Mouse (Mus musculus): ENCODE results near the gene Hmgcll1. TPM values are rescaled to one million over a fixed set of nuclear protein-coding genes. Genes with fewer than 3 reads are reported as not detected.

Hmgcll1 gene
- total and polyA plus RNA-seq, 2 experiments from 2014 or later = 18.9 to 32.4 TPM

DNA sequence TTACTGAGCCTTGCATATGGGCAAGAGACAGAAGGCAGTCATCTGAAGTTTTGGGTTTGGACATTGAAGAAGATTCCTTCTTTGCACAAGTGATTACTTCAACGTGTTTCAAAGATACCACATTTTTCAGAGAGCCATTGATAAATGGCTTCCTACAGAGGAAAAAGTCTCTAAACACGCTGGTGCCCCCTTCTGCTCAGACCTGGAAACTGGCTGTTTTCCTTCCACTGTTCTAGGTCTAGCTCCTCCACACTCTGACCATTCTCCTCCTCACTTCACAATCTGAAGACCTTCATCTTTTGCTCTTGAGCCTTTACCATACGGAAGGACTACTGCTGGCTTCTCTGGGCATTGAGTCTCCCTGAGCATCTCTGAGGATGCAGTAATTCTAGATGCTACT, 153.7 kb downstream of the Hmgcll1 start:
- Histone ChIP-seq H3K27me3 (ENCODE audit: insufficient read depth, low read length) (no peaks in the 10 kb centered on the region), H3K9ac (replicated peaks; ENCODE audit: low read length, poor library complexity, severe bottlenecking) (no peak overlapping the region), H3K9me3 (ENCODE audit: low read length) (no peaks in the 10 kb centered on the region), H3K4me1 (ENCODE audit: insufficient read depth, low read length) (no peaks in the 10 kb centered on the region), H3K4me3 (ENCODE audit: low read depth, low read length) (no peak overlapping the region), H3K27ac (ENCODE audit: low read depth, low read length) (no peak overlapping the region), H3K4me2 (ENCODE audit: low read depth, low read length, poor library complexity, severe bottlenecking) (no peak overlapping the region), H3K36me3 (ENCODE audit: insufficient read depth, low read length) (no peaks in the 10 kb centered on the region)
- 56% methylated on average over 3 of the region's 3 CpGs for WGBS
- DNase-seq (ENCODE audit: low spot score) (no peak), ATAC-seq (ENCODE audit: low FRiP score) (no peak)
- TF ChIP-seq CTCF (IDR thresholded peaks at IDR 0.05) = no peak

DNA sequence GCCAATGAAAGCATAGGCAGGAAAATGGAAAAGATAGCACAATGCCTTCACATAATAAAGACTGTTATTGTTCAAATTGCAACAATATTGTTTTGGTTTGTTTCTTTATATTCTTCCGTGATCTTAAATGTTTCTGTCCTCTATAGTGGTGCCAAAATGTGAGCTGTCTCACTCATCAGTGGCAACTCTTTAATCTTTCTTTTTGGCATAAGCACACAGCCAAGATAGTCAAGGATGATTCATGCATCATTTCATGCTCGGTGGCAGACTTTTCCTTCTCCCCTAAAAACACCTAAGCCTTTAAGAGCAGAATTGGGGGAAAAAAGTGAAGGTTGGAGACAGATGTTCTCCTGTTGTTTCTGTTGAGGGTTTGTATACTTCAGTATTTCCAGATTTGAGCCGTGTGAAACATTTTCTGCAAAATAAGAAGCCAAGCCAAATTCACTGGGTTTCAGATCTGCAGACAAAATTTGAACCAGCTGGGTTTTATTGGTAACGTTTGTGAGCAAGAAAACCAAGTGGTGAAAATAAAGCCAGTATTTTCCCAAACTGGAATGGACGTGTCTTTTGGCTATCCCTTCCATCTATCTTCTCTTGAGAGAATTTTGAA, 158.1 kb downstream of the Hmgcll1 start:
- ATAC-seq (ENCODE audit: low FRiP score) = no peak
- 84% methylated on average over 5 of the region's 5 CpGs for WGBS
- no peak for TF ChIP-seq CTCF (IDR thresholded peaks at IDR 0.05)

GRCm38 (mm10) chr9:76179221-76179620, 164.6 kb downstream of the Hmgcll1 start:
- Histone ChIP-seq H3K36me3 (ENCODE audit: insufficient read depth, low read length) (no peaks in the 10 kb centered on the region), H3K4me2 (ENCODE audit: low read depth, low read length, poor library complexity, severe bottlenecking) (no peak overlapping the region), H3K4me1 (ENCODE audit: insufficient read depth, low read length) (no peaks in the 10 kb centered on the region), H3K27ac (ENCODE audit: low read depth, low read length) (no peak overlapping the region), H3K27me3 (ENCODE audit: insufficient read depth, low read length) (no peaks in the 10 kb centered on the region), H3K4me3 (ENCODE audit: low read depth, low read length) (no peak overlapping the region), H3K9ac (replicated peaks; ENCODE audit: low read length, poor library complexity, severe bottlenecking) (no peak overlapping the region), H3K9me3 (ENCODE audit: low read length) (no peaks in the 10 kb centered on the region)
- ATAC-seq (ENCODE audit: low FRiP score) (no peak), DNase-seq (ENCODE audit: low spot score) (no peak)
- TF ChIP-seq CTCF (IDR thresholded peaks at IDR 0.05) = no peak

More for the DNA sequence above, 158.1 kb downstream of the Hmgcll1 start:
- no peaks in the 10 kb centered on the region for H3K36me3 ChIP-seq (ENCODE audit: insufficient read depth, low read length)
- H3K4me2 ChIP-seq (ENCODE audit: low read depth, low read length, poor library complexity, severe bottlenecking) = no peak overlapping the region
- no peaks in the 10 kb centered on the region for H3K4me1 ChIP-seq (ENCODE audit: insufficient read depth, low read length)
- H3K27me3 ChIP-seq (ENCODE audit: insufficient read depth, low read length) = no peaks in the 10 kb centered on the region
- no peak for DNase-seq (ENCODE audit: low spot score)
- no peaks in the 10 kb centered on the region for H3K9me3 ChIP-seq (ENCODE audit: low read length)
- H3K9ac ChIP-seq (replicated peaks; ENCODE audit: low read length, poor library complexity, severe bottlenecking) = no peak overlapping the region
- H3K27ac ChIP-seq (ENCODE audit: low read depth, low read length) = no peak overlapping the region
- no peak overlapping the region for H3K4me3 ChIP-seq (ENCODE audit: low read depth, low read length)

Other genes with a start within 250 kb of the Hmgcll1 start
- gene Bmp5, start 239.5 kb upstream of the Hmgcll1 start, total RNA-seq (2014; rRNA removed) = 2.8 and 3.0 TPM in 2 replicates
- gene Bmp5, start 239.5 kb upstream of the Hmgcll1 start, polyA plus RNA-seq (2015; fragmentation: Nextera tagmentation; extraction: Ambion mirVana) = 2.5 and 3.1 TPM in 2 replicates
- not detected in 2 replicates for gene Gfral, start 198.8 kb downstream of the Hmgcll1 start, total RNA-seq (2014; rRNA removed)
- gene Gfral, start 198.8 kb downstream of the Hmgcll1 start, polyA plus RNA-seq (2015; fragmentation: Nextera tagmentation; extraction: Ambion mirVana) = 0.09 TPM in 1 of 2 replicates, not detected in the other